Mouse (Mus musculus) left cerebral cortex, postnatal 14 days (tissue): ENCODE results near the gene Tubb2b. TPM values are rescaled to one million over a fixed set of nuclear protein-coding genes. Genes with fewer than 3 reads are reported as not detected.
A peak's percentile ranks its signal among the peaks of the same experiment; 100 is the strongest.
"Not testable (repeated sequence)": the region's sequence is repeated elsewhere in the genome, so short reads cannot be mapped to it uniquely, and the experiment has no call there.

ENCODE experiments used
- DNase-seq, 2 experiments: peaks; one replicate each; pipeline ENCODE4 v3.0.0; 2021 to 2022; ENCODE audit warnings: low spot score in 2 of 2, mixed read lengths in 1 of 2
- intact Hi-C: fragments of 180-260 bp; cut with DNase I; formaldehyde crosslinking; loops from one replicate; pipeline ENCODE4 v1.15.1; 2025
- total RNA-seq, 2 experiments: library from RNA; stranded (reverse); gene quantifications; 2 replicates each; pipeline ENCODE4 v1.2.3; 2021

The Tubb2b gene
- total RNA-seq, 2 experiments from 2014 or later, result 348 to 398 TPM

- intact Hi-C loops, result no loop called here
- no peak for DNase-seq
These were observed 17.7 kb downstream of the Tubb2b start for GRCm38 (mm10) chr13:34112369-34113081.

- intact Hi-C loops, result no loop called here
- DNase-seq, result no peak
These were observed 18.4 kb downstream of the Tubb2b start for GRCm38 (mm10) chr13:34111878-34112277.

GRCm38 (mm10) chr13:34111019-34111418 is 19.2 kb downstream of the Tubb2b start:
- no peak for DNase-seq
- intact Hi-C loops, result no loop called here

GRCm38 (mm10) chr13:34109677-34110058 is 20.6 kb downstream of the Tubb2b start:
- intact Hi-C loops, result no loop called here
- no peak for DNase-seq

GRCm38 (mm10) chr13:34109035-34109676 is 21.1 kb downstream of the Tubb2b start:
- intact Hi-C loops, result no loop called here

GRCm38 (mm10) chr13:34106999-34107398 is 23.3 kb downstream of the Tubb2b start:
- intact Hi-C loops, result no loop called here
- DNase-seq, result no peak

More at GRCm38 (mm10) chr13:34109035-34109676, 21.1 kb downstream of the Tubb2b start:
- DNase-seq, result no peak

GRCm38 (mm10) chr13:34106256-34106655 is 24.0 kb downstream of the Tubb2b start:
- intact Hi-C loops, result no loop called here

GRCm38 (mm10) chr13:34105364-34105763 is 24.9 kb downstream of the Tubb2b start:
- DNase-seq, result no peak
- intact Hi-C loops, result no loop called here

More at GRCm38 (mm10) chr13:34106256-34106655, 24.0 kb downstream of the Tubb2b start:
- no peak for DNase-seq

GRCm38 (mm10) chr13:34101908-34102307 is 28.4 kb downstream of the Tubb2b start:
- DNase-seq, result no peak
- intact Hi-C loops, result no loop called here

GRCm38 (mm10) chr13:34101247-34101646 is 29.0 kb downstream of the Tubb2b start:
- intact Hi-C loops, result no loop called here

GRCm38 (mm10) chr13:34100733-34101132 is 29.5 kb downstream of the Tubb2b start:
- intact Hi-C loops, result no loop called here
- no peak for DNase-seq

More at GRCm38 (mm10) chr13:34101247-34101646, 29.0 kb downstream of the Tubb2b start:
- DNase-seq, result no peak

GRCm38 (mm10) chr13:34097086-34097485 is 33.2 kb downstream of the Tubb2b start:
- no peak for DNase-seq
- intact Hi-C loops, result loop anchor here (5.0 kb wide), 1 partner anchor 35 kb away; the partner anchor contains the start of gene Tubb2b

- no peak for DNase-seq
- intact Hi-C loops, result loop anchor here (5.0 kb wide), 1 partner anchor 36 kb away; the partner anchor contains the start of gene Tubb2b
These were observed 33.8 kb downstream of the Tubb2b start for GRCm38 (mm10) chr13:34096455-34096854.

GRCm38 (mm10) chr13:34095542-34096435 is 34.5 kb downstream of the Tubb2b start:
- intact Hi-C loops, result loop anchor here (5.0 kb wide), 1 partner anchor 37 kb away; the partner anchor contains the start of gene Tubb2b
- DNase-seq, result peak; percentile 80 to 95

GRCm38 (mm10) chr13:34089358-34089757 is 40.9 kb downstream of the Tubb2b start:
- no peak for DNase-seq
- intact Hi-C loops, result no loop called here

GRCm38 (mm10) chr13:34088871-34089288 is 41.4 kb downstream of the Tubb2b start:
- peak in 1 of 2 experiments; percentile 45 for DNase-seq
- intact Hi-C loops, result no loop called here

- intact Hi-C loops, DNase-seq: not testable (repeated sequence)
These were observed 42.0 kb downstream of the Tubb2b start for GRCm38 (mm10) chr13:34088201-34088649.

GRCm38 (mm10) chr13:34087052-34087812 is 43.0 kb downstream of the Tubb2b start:
- intact Hi-C loops, result no loop called here
- DNase-seq, result no peak
